Mouse (Mus musculus) kidney, adult 2 months (tissue): Measurements from ENCODE around the gene Igsf21.

Experiments
- CTCF ChIP-seq: fragments of 200-500 bp; conservative IDR thresholded peaks from 2 replicates; pipeline ENCODE4 v1.5.1; 2011; ENCODE audit warnings: low read depth, mild to moderate bottlenecking, control low read depth, low read length, moderate library complexity, mixed read lengths; ENCODE audit not compliant: insufficient read depth, insufficient read length
- POLR2A ChIP-seq: fragments of 200-500 bp; IDR thresholded peaks from one replicate; pipeline ENCODE4 v1.6.1; 2011; ENCODE audit warnings: low read depth, low read length, control low read depth

GRCm38 (mm10) chr4:140125806-140126205 is 120.8 kb downstream of the Igsf21 start:
- TF ChIP-seq CTCF (no peak), POLR2A (no peak)
